Mouse (Mus musculus) hindbrain, embryonic 14.5 days (tissue): ENCODE results near the gene Egfl7. TPM values are rescaled to one million over a fixed set of nuclear protein-coding genes. Genes with fewer than 3 reads are reported as not detected.

Source experiments
- ATAC-seq: fragments of 200-750 bp; cut with Nextera tagmentation; 2 replicates; pipeline ENCODE4 v1.8.0; 2017; ENCODE audit warnings: moderate number of reproducible peaks, mild to moderate bottlenecking, moderate TSS enrichment, moderate library complexity; ENCODE audit not compliant: low FRiP score
- DNase-seq: peaks from one replicate; pipeline ENCODE4 v3.0.0-alpha.2; 2015; ENCODE audit warnings: low spot score
- H3K27ac ChIP-seq: fragments of 300-500 bp; sonication (generic); 2 replicates; pipeline ENCODE4 v1.5.1; 2014; ENCODE audit warnings: mild to moderate bottlenecking, moderate library complexity
- H3K27me3 ChIP-seq: fragments of 300-500 bp; sonication (generic); 2 replicates; pipeline ENCODE4 v1.6.1; 2014; ENCODE audit warnings: mild to moderate bottlenecking, low read length, mixed read lengths; ENCODE audit not compliant: control insufficient read depth, insufficient read depth
- H3K36me3 ChIP-seq: fragments of 300-500 bp; sonication (generic); replicated peaks from 2 replicates; pipeline ENCODE4 v1.6.1; 2014; ENCODE audit not compliant: control insufficient read depth, insufficient read depth
- H3K4me1 ChIP-seq: fragments of 300-500 bp; sonication (generic); replicated peaks from 2 replicates; pipeline ENCODE4 v1.6.1; 2014; ENCODE audit warnings: antibody characterized with exemption, low read length, mixed read lengths; ENCODE audit not compliant: control insufficient read depth, insufficient read depth
- H3K4me2 ChIP-seq: fragments of 300-500 bp; sonication (generic); replicated peaks from 2 replicates; pipeline ENCODE4 v1.6.1; 2014; ENCODE audit warnings: mild to moderate bottlenecking, moderate library complexity
- H3K4me3 ChIP-seq: fragments of 300-500 bp; sonication (generic); replicated peaks from 2 replicates; pipeline ENCODE4 v1.5.1; 2014; ENCODE audit warnings: mild to moderate bottlenecking, low read length
- H3K9ac ChIP-seq: fragments of 300-500 bp; sonication (generic); 2 replicates; pipeline ENCODE4 v1.6.1; 2014
- H3K9me3 ChIP-seq: fragments of 300-500 bp; sonication (generic); 2 replicates; pipeline ENCODE4 v1.6.1; 2016; ENCODE audit warnings: low read length; ENCODE audit not compliant: control insufficient read depth
- WGBS: fragments of 180-500 bp; shearing (Covaris S2); extraction: QIAGEN DNeasy Blood & Tissue Kit; methylation state at CpG from one replicate; pipeline ENCODE4 v1.1.7; 2014; 5-methylcytosine and 5-hydroxymethylcytosine counted together
- microRNA counts: library from miRNA; unstranded; fragments of <30 nt; microRNA quantifications from one replicate; lab custom pipeline; 2016
- microRNA-seq: library from miRNA; unstranded; fragments of <30 nt; microRNA quantifications from one replicate; pipeline ENCODE4, GENCODE M21; 2016
- polyA plus RNA-seq: library from polyadenylated mRNA; unstranded; fragments of >200 nt; fragmentation: Nextera tagmentation; extraction: Ambion mirVana; gene quantifications from 2 replicates; pipeline ENCODE4 v1.2.1, GENCODE M21; 2014

The Egfl7 gene
- polyA plus RNA-seq, 1 experiment from 2014 or later = 69.2 TPM

DNA sequence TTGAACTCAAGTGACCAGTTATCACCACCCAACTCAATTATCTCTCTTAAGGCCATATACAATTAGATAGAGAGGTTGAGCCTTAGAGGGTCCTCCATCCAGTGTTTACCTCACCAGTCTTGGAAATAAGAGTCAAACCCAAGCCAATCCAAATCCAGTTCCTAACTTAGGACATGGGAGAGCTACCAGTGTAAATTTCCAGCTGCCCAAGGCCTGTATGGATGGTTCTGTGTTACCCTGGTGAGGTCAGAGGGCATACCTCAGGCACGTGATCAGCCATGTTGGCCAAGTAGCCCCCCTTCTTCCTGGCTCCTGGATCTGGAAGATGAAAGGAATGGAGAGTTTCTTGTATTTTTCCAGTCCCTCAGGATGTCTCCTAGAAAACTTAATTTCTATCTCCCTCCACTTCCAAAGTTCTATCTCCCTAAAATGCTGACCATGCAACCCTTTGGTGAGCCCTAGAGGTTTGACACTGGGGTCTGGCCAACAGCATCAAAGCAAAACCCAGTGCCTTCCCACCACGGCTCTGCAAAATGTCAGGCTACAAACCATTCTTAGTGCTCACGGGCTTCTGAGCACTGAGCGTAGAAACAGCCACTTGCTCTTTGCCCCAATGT is 57.6 kb downstream of the Egfl7 start:
- DNase-seq (no peak), ATAC-seq (no peak)
- H3K4me3 ChIP-seq = no peak overlapping the region
- H3K9ac ChIP-seq = no peak overlapping the region
- 81% methylated on average over 4 of the region's 4 CpGs for WGBS
- no peak overlapping the region for H3K27ac ChIP-seq
- H3K4me1 ChIP-seq = peaks cover 27% of the 10 kb centered on the region
- no peaks in the 10 kb centered on the region for H3K9me3 ChIP-seq
- peaks cover 52% of the 10 kb centered on the region for H3K36me3 ChIP-seq
- no peak overlapping the region for H3K4me2 ChIP-seq
- no peaks in the 10 kb centered on the region for H3K27me3 ChIP-seq

DNA sequence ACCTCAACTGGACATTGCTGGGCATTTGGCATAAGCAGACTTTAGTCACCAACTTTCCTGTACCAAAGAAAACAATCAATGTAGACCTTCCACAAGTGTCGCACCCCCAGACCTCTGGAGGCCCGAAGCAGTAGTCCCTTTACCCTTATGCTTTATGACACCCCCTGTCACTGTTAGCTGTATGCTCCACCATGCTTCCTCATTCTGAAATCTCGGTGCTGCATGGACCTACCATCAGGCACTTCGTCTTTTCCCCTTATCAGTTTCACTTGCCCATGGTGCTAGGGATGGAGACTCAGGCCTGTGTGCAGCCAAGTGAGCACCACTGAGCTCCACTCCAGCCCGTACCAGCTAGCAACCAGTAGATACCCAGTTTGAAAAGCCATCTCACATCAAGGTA is 58.2 kb downstream of the Egfl7 start:
- DNase-seq (no peak), ATAC-seq (no peak)
- H3K27me3 ChIP-seq = no peaks in the 10 kb centered on the region
- H3K9ac ChIP-seq = peak overlapping the region; percentile 96; the same call in 1 of the 2 replicates
- H3K4me2 ChIP-seq = peak overlapping the region; percentile 87
- peaks cover 52% of the 10 kb centered on the region for H3K36me3 ChIP-seq
- peaks cover 21% of the 10 kb centered on the region for H3K4me1 ChIP-seq
- peak overlapping the region; percentile 92; the same call in 1 of the 2 replicates for H3K4me3 ChIP-seq
- H3K27ac ChIP-seq = no peak overlapping the region
- no peaks in the 10 kb centered on the region for H3K9me3 ChIP-seq
- WGBS = 83% methylated on average over 5 of the region's 5 CpGs

DNA sequence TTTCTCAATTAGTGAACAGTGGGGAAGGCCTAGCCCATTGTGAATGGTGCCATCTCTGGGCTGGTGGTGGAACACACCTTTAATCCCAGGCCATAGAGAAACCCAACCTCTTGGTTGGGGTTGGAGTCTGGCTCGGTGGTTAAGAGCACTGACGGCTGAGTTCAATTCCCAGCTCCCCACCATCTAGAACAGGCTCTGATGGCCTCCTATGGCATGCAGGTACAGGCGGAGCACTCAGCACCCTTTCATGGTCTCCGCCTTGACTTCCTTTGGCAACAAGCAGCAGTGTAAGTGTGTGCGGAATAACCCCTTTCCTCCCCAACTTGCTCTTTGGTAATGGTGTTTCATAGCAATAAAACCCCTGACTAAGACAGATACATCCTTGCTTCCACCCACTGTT is 58.8 kb downstream of the Egfl7 start:
- H3K4me1 ChIP-seq = peaks cover 17% of the 10 kb centered on the region
- 76% methylated on average over 5 of the region's 5 CpGs for WGBS
- H3K9ac ChIP-seq = peak overlapping the region; percentile 96
- peak overlapping the region; percentile 87 for H3K4me2 ChIP-seq
- ATAC-seq (no peak), DNase-seq (no peak)
- H3K27me3 ChIP-seq = no peaks in the 10 kb centered on the region
- H3K27ac ChIP-seq = peak overlapping the region; percentile 33; the same call in 1 of the 2 replicates
- peaks cover 52% of the 10 kb centered on the region for H3K36me3 ChIP-seq
- H3K9me3 ChIP-seq = no peaks in the 10 kb centered on the region
- H3K4me3 ChIP-seq = peak overlapping the region; percentile 92

DNA sequence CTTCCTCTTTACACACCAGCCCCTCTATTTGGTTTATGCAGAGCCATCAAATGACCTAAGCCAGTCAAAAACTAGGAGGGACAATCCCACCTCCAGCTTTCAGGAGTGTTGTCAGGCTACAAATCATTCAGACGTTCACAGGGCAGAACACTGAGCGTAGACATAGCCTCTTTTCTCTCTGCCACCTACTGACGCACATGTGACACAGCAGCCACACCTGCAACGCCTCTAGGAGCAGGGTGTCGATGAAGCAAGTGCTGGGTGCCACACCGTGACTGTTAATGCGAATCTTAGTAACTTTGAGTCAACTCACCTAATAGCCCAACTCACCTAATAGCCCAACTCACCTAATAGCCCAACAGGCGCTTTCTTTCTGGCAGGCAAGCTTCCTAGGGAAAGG is 59.3 kb downstream of the Egfl7 start:
- peaks cover 47% of the 10 kb centered on the region for H3K36me3 ChIP-seq
- WGBS = 9% methylated on average over 8 of the region's 8 CpGs
- H3K9me3 ChIP-seq = no peaks in the 10 kb centered on the region
- H3K4me3 ChIP-seq = peak overlapping the region; percentile 92
- H3K4me1 ChIP-seq = peaks cover 17% of the 10 kb centered on the region
- peak; percentile 69 for DNase-seq
- peak overlapping the region; percentile 96 for H3K9ac ChIP-seq
- peak overlapping the region; percentile 87 for H3K4me2 ChIP-seq
- no peaks in the 10 kb centered on the region for H3K27me3 ChIP-seq
- H3K27ac ChIP-seq = peak overlapping the region; percentile 47
- ATAC-seq = no peak

DNA sequence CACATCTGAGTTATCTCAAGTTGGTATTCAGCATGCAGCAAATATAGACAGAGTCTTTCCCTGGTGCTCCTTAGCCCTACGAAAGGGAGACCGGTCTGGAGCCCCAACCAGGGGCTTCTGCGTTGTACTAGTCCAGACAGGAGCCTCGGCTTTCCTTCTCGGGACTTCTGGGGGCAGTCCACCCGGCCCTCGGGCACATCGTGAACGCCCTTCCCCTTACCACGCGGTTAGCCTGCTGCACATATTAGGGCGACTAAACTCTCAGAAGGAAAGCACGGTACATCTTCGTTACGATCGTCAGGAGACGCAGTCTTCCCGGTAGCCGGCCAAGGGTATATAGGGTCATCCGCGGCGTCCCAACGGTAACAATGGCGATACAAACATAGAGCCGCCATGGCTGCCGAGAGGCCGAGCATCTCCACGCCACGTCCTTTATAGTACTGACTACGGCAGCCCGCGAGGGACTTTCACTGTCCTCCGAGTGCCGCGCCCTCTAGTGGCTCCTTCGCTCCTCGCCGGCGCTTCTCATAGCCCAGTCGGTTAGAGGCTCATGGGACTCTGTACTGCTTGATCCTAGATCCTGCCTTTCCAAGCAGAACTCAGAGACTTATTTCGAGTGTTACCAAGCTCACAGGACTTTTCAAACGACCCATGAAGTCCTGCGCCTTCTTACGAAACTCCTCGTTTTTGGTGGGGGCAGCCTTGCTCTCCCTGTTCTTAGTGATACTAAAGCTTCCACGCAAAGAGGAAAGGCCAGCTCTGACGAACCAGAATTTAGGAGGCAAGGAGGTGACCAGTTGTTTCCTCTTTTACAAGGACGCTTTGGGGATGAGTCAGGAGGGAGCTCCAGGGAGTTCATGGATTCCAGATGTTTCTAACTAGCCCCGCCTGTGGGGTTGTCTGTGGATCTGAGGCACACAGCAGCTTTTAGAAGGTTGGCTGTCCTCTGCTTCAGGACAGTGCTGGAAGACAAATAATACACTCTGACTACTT is 60.3 kb downstream of the Egfl7 start:
- H3K36me3 ChIP-seq = peaks cover 37% of the 10 kb centered on the region
- H3K4me3 ChIP-seq = peak overlapping the region; percentile 92
- no peaks in the 10 kb centered on the region for H3K27me3 ChIP-seq
- no peaks in the 10 kb centered on the region for H3K9me3 ChIP-seq
- ATAC-seq (peak; percentile 86), DNase-seq (peak; percentile 99)
- H3K4me2 ChIP-seq = peak overlapping the region; percentile 87
- H3K27ac ChIP-seq = peak overlapping the region; percentile 83
- H3K9ac ChIP-seq = peak overlapping the region; percentile 96
- H3K4me1 ChIP-seq = peaks cover 17% of the 10 kb centered on the region
- 5% methylated on average over 49 of the region's 49 CpGs for WGBS

DNA sequence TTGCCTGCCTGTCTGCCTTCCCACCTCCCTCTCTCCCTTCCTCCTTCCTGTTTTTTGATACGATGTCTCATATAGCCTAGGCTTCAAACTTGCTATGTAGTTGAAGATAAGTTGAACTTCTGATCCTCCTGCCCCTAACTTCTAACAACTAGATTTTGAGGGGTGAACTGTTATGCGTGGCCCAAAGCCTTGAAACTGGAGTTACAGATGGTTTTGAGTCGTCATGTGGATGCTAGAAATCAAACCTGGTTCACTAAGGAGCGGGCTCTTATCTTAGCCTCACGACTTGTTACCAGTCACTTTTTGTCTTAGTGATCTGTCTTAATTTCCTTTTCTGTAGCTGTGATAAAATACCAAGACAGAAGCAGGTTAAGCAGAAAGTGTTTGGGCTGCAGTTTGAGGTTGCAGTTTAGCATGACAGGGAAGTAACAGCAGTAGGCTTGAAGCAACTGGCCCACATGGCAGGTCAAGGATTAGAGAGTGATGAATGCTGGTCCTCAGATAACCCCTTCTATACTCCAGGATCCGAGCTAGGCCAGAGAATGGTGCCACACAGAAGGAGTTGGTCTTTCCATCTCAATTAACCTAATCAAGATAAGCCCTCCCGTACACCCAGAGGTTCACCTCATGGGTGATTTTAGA is 61.3 kb downstream of the Egfl7 start:
- no peak overlapping the region for H3K27ac ChIP-seq
- ATAC-seq (no peak), DNase-seq (no peak)
- H3K4me2 ChIP-seq = no peak overlapping the region
- 84% methylated on average over 7 of the region's 7 CpGs for WGBS
- H3K36me3 ChIP-seq = peaks cover 27% of the 10 kb centered on the region
- peaks cover 17% of the 10 kb centered on the region for H3K4me1 ChIP-seq
- H3K9ac ChIP-seq = no peak overlapping the region
- H3K9me3 ChIP-seq = no peaks in the 10 kb centered on the region
- H3K4me3 ChIP-seq = no peak overlapping the region
- H3K27me3 ChIP-seq = no peaks in the 10 kb centered on the region

MicroRNAs within 50 kb of the gene (microRNA counts, 519-probe panel; counts per million panel counts)
- microRNA mmu-miR-126-3p (lab: Ali Mortazavi, UCI) = 7,051 counts per million, percentile 94 among the panel's probes with 10 or more counts
- microRNA mmu-miR-126-5p (lab: Ali Mortazavi, UCI) = 4,711 counts per million, percentile 47 among the panel's probes with 10 or more counts

Small RNA genes within 50 kb of the gene (microRNA-seq; reads per million reads assigned to microRNA genes)
- 0.48 reads per million for gene Mir126a
- gene Mir126b = not detected

Other genes starting within 250 kb of the Egfl7 start
- 27.7 and 28.3 TPM in 2 replicates for gene Dnlz, start 227.9 kb upstream of the Egfl7 start, polyA plus RNA-seq
- gene Card9, start 219.1 kb upstream of the Egfl7 start, polyA plus RNA-seq = 1.9 and 2.1 TPM in 2 replicates
- gene Snapc4, start 199.4 kb upstream of the Egfl7 start, polyA plus RNA-seq = 25.4 and 29.3 TPM in 2 replicates
- 134 and 141 TPM in 2 replicates for gene Entr1, start 190.7 kb upstream of the Egfl7 start, polyA plus RNA-seq
- gene Pmpca, start 190.7 kb upstream of the Egfl7 start, polyA plus RNA-seq = 76.8 and 81.6 TPM in 2 replicates
- gene Inpp5e, start 170.8 kb upstream of the Egfl7 start, polyA plus RNA-seq = 22.1 and 23.0 TPM in 2 replicates
- 29.1 and 30.0 TPM in 2 replicates for gene Sec16a, start 134.8 kb upstream of the Egfl7 start, polyA plus RNA-seq
- gene Notch1, start 63.4 kb upstream of the Egfl7 start, polyA plus RNA-seq = 23.3 and 25.6 TPM in 2 replicates
- not detected in 2 replicates for gene Gm20532, start 6.6 kb downstream of the Egfl7 start, polyA plus RNA-seq
- 5.6 and 6.6 TPM in 2 replicates for gene Agpat2, start 24.4 kb downstream of the Egfl7 start, polyA plus RNA-seq
- gene Fam69b, start 48.4 kb downstream of the Egfl7 start, polyA plus RNA-seq = 128 and 136 TPM in 2 replicates
- gene Lcn4, start 91.3 kb downstream of the Egfl7 start, polyA plus RNA-seq = not detected in 2 replicates